Mouse (Mus musculus): ENCODE measurements at regions not wholly inside any gene's neighbourhood (a gene's known extent, or its start where the extent isn't known, plus 50 kb on each side); places are given as distances from the start of the nearest gene placed in this dataset.
A peak's percentile ranks its signal among the peaks of the same experiment; 100 is the strongest.

DNA sequence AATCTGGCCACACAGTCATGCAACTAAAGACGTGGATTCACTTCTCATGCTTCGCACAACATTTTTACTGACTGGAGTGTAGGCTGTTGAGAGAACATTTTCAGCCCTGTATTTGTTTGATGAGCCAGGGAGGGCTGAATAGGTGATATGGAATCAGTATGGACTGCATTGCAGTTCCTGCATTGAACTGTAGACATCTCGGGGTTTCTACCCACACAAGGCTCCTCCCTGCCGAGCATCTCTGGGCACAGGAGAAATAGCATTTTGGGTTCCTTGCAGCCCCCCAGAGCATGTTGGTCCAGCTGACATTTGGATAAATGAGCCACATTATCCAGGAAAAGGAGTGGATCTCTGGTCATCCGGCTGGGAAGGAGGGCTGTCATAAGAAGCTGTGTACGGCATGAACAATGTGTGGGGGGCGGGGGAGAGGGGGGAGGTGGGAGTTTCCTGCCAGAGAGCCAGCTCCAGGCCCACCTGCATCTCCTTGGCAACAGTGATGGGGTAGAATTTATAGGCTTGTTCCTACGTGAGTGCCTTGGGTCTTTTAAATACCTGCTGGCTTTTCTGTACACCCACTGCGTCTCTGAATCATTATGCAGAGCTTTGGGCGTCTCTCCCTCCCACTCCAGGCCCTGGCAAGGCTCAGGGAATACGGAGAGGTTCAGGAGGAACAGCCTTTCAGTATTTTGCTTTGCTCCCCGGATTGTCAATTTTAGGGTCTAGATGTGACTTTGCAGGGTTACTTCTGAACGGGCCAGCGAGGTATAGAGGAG lies 280.9 kb upstream of the Gm10131 start:
- 32% methylated on average over 14 of the region's 14 CpGs for WGBS

DNA sequence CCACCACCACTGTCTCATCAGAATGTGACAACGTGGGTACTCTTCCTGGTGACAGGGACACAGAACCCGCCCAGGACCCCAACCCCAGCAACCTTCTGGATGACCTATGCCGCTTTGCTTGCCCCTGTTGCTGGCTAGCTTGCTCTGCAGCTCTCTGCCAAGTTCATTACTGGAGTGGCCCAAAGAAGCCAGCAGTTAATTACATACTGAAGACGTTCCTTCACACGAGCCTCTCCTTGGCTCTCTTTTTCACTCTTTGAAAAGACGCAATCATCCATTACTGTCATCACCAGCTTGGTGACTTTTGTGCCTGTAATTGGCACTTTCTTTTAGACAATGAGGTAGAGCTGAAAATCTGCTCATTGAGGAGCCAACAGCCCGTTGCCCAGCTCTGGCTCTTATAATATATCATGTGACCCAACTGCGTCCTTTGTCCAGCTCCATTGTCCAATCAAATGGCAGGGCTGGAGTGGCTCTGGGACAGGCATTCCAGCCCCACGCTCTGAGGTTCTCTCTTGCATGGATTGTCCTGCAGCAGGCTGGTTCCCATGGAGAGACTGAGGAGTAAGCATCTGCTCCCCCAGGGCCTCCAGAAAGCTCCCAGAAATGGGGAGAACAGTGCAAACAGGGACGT lies 274.4 kb upstream of the Gm10131 start:
- Histone ChIP-seq H3K9me3 (replicated peaks) (no peaks in the 10 kb centered on the region), H3K27me3 (replicated peaks) (0 out of 2 replicates have a peak, but pooled peaks cover 3% of the 10 kb centered on the region), H3K4me3 (replicated peaks) (no peak overlapping the region), H3K9ac (replicated peaks) (no peak overlapping the region), H3K27ac (replicated peaks) (no peak overlapping the region), H3K36me3 (no peaks in the 10 kb centered on the region), H3K4me2 (no peak overlapping the region), H3K4me1 (peaks cover 10% of the 10 kb centered on the region)
- 32% methylated on average over 10 of the region's 10 CpGs for WGBS
- ATAC-seq (ENCODE audit: low FRiP score), result peak; percentile 80

More for the DNA sequence above, 280.9 kb upstream of the Gm10131 start:
- Histone ChIP-seq H3K36me3 (no peaks in the 10 kb centered on the region), H3K9me3 (replicated peaks) (no peaks in the 10 kb centered on the region), H3K4me2 (peak overlapping the region; percentile 20), H3K27me3 (replicated peaks) (no peaks in the 10 kb centered on the region), H3K9ac (replicated peaks) (no peak overlapping the region), H3K27ac (replicated peaks) (peak overlapping the region; percentile 71), H3K4me1 (peaks cover 29% of the 10 kb centered on the region), H3K4me3 (replicated peaks) (no peak overlapping the region)
- ATAC-seq (ENCODE audit: low FRiP score), result peak; percentile 77

DNA sequence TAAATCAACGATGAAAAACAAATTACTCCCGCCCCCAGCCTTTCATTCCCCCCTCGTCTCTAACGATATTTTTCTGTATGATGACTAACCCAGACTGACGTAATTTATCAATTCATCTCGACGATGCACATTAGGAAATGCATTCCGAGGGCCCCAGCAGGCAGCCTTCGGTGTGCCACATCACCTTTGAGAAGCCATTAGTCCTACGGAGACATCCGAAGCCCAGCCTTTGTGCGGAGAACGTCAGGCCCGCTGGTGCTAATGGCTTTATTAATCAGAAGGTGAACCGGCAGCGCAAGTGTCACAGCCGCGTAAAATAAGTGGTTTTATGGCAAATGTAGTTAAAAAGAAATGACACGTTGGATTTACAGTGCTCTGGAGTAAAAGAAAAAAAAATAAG lies 269.1 kb upstream of the Gm10131 start:
- H3K9ac ChIP-seq (replicated peaks), result no peak overlapping the region
- H3K27me3 ChIP-seq (replicated peaks), result 0 out of 2 replicates have a peak, but pooled peaks cover 3% of the 10 kb centered on the region
- peaks cover 16% of the 10 kb centered on the region for H3K4me1 ChIP-seq
- peak overlapping the region; percentile 29 for H3K4me2 ChIP-seq
- no peaks in the 10 kb centered on the region for H3K36me3 ChIP-seq
- no peak for ATAC-seq (ENCODE audit: low FRiP score)
- H3K27ac ChIP-seq (replicated peaks), result no peak overlapping the region
- no peaks in the 10 kb centered on the region for H3K9me3 ChIP-seq (replicated peaks)
- no peak overlapping the region for H3K4me3 ChIP-seq (replicated peaks)
- WGBS, result 34% methylated on average over 19 of the region's 19 CpGs

DNA sequence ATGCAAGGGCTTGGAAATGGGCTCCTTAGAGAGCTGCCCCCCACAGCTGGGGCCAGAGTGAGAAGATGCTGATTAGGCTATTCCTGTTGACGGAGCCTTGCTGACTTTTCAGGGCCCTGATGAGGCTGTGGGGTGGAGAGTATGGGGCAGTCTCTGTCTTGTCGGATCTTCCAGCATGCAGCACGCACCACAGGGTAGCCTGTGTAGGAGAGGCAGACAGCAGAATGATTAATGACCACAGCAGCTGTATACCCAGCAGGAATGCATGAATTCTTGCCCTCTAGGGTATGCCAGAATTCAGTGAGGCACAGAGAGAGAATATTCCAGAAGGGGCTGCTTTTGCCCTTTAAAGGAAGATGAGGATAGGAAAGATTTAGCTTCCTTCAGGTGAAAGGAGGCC lies 265.6 kb upstream of the Gm10131 start:
- WGBS, result 8% methylated on average over 3 of the region's 3 CpGs
- peak; percentile 60; the same call in 1 of the 2 replicates for ATAC-seq (ENCODE audit: low FRiP score)
- H3K4me3 ChIP-seq (replicated peaks), result no peak overlapping the region
- no peaks in the 10 kb centered on the region for H3K9me3 ChIP-seq (replicated peaks)
- H3K9ac ChIP-seq (replicated peaks), result no peak overlapping the region
- H3K36me3 ChIP-seq, result no peaks in the 10 kb centered on the region
- no peaks in the 10 kb centered on the region for H3K27me3 ChIP-seq (replicated peaks)
- peaks cover 25% of the 10 kb centered on the region for H3K4me1 ChIP-seq
- H3K4me2 ChIP-seq, result no peak overlapping the region
- H3K27ac ChIP-seq (replicated peaks), result no peak overlapping the region

DNA sequence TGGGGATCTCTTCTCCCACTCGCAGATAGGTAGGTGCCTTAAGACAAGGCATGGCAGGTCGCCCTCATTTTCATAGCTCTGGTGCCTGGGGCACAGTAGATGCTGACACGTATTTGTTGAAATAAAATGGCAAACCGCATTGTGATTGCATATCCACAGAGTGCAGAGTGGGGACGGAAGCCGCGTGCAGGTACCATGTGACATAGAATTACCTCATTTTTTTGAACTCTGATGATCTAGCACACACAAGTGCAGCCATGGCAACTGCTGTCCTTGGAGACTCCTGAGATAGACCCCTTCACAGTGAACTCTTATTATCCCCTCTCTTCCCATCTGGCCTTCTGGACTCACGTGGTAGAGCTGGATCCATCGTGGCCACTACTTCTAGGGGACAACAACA lies 262.7 kb upstream of the Gm10131 start:
- WGBS, result 81% methylated on average over 9 of the region's 9 CpGs
- no peaks in the 10 kb centered on the region for H3K36me3 ChIP-seq
- H3K27ac ChIP-seq (replicated peaks), result no peak overlapping the region
- H3K27me3 ChIP-seq (replicated peaks), result no peaks in the 10 kb centered on the region
- no peak overlapping the region for H3K4me2 ChIP-seq
- H3K4me1 ChIP-seq, result peaks cover 33% of the 10 kb centered on the region
- ATAC-seq (ENCODE audit: low FRiP score), result no peak
- H3K4me3 ChIP-seq (replicated peaks), result no peak overlapping the region
- H3K9ac ChIP-seq (replicated peaks), result no peak overlapping the region
- H3K9me3 ChIP-seq (replicated peaks), result no peaks in the 10 kb centered on the region

DNA sequence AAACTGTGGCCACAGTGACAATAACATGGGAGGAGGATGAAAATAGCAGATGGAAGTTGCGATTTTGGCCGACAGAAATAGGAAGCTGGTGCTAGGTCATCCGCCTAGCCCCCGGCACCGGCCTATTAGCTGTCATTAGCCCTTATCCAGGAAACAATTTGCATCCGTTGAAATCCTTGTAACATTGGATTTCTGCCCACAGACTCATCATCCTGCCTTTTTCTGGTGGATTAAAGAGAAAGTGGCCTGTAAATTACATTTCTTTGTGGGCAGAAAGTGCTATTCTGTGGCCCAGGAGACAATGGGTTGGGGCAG lies 261.1 kb upstream of the Gm10131 start:
- WGBS, result 28% methylated on average over 6 of the region's 6 CpGs

DNA sequence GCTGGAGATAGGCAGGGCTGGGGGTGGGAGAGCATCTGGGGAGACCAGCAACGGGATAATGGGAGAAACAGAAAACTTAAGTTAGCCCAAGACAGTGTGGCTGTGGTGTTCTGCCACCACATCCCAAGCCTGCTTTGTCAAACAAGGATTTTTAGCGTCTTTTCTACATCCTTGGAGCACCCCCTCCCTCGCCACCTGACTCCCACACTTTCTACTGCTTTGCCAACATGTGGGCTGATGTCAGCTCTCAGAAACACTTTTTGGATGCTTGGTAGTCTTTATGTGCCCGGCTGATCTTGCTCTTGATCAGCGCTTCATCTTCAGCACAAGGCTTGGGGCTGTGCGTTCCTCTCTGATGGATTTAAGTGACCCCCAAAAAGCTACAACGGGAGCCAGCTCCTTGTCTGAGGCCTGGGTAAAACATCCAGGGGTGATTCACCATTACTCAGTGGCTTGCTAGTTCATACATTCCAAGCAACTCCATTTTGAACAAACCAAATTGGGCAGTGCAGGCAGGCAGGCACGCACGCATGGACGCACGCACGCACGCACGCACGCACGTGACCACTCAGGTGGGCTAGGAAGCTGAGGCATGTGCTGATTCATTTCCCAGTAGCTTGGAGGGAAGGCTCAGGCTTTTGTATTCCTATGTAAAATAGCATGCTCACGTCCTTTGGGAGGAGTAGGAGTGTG lies 260.6 kb upstream of the Gm10131 start:
- no peaks in the 10 kb centered on the region for H3K27me3 ChIP-seq (replicated peaks)
- no peak overlapping the region for H3K9ac ChIP-seq (replicated peaks)
- WGBS, result 69% methylated on average over 17 of the region's 17 CpGs
- no peak overlapping the region for H3K4me3 ChIP-seq (replicated peaks)
- peaks cover 27% of the 10 kb centered on the region for H3K4me1 ChIP-seq
- H3K9me3 ChIP-seq (replicated peaks), result no peaks in the 10 kb centered on the region
- no peak overlapping the region for H3K4me2 ChIP-seq
- 0 out of 2 replicates have a peak overlapping the region, but pooled peaks have one; percentile 45 for H3K27ac ChIP-seq (replicated peaks)
- 0 out of 2 replicates have a peak, but pooled peaks have one; percentile 15 for ATAC-seq (ENCODE audit: low FRiP score)
- H3K36me3 ChIP-seq, result no peaks in the 10 kb centered on the region

More for the DNA sequence above, 261.1 kb upstream of the Gm10131 start:
- Histone ChIP-seq H3K4me3 (replicated peaks) (no peak overlapping the region), H3K4me2 (no peak overlapping the region), H3K27ac (replicated peaks) (no peak overlapping the region), H3K27me3 (replicated peaks) (no peaks in the 10 kb centered on the region), H3K9me3 (replicated peaks) (no peaks in the 10 kb centered on the region), H3K36me3 (no peaks in the 10 kb centered on the region), H3K4me1 (peaks cover 32% of the 10 kb centered on the region), H3K9ac (replicated peaks) (no peak overlapping the region)
- no peak for ATAC-seq (ENCODE audit: low FRiP score)

DNA sequence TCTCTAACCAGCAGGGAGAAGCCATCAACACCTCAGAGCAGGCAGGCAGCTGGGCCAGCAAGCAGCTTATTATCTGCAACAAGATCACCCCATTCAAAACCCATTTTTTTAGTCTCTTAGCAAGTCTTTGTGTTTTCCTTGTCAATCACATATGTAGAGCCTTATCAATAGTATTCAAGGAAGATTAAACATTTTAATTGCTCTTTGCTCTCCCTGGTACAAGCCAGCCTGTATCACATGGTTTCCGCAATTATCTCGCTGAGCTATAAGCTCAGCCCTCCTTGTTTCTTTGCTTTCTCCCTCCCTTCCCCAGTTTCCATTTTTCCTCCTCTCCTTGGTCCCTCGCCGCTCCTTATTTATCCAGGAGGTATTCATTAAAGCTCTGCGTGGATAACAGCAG lies 259.9 kb upstream of the Gm10131 start:
- 53% methylated on average over 5 of the region's 5 CpGs for WGBS
- H3K27ac ChIP-seq (replicated peaks), result 0 out of 2 replicates have a peak overlapping the region, but pooled peaks have one; percentile 45

DNA sequence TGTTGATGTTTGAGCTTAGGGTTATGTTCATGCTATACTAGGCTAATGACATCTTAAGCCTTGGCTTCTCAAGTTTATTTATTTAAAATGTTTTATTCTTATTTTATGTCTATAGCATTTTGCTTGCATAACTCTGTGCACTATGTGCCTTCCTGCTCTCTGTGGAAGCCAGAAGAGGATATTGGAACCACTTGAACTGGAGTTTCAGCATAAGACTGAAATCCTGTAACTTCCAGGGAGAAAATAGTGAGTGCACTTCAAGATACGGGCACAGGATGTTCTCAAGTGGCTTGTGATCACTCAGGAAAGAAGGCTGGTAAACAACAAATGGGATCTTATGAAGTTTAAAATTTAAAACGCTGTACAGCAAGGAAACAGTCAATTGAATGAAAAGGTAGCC lies 257.0 kb upstream of the Gm10131 start:
- H3K4me3 ChIP-seq (replicated peaks), result no peak overlapping the region
- no peak overlapping the region for H3K9ac ChIP-seq (replicated peaks)
- no peak for ATAC-seq (ENCODE audit: low FRiP score)
- peaks cover 35% of the 10 kb centered on the region for H3K4me1 ChIP-seq
- no peak overlapping the region for H3K4me2 ChIP-seq
- H3K36me3 ChIP-seq, result no peaks in the 10 kb centered on the region
- 84% methylated on average over 2 of the region's 2 CpGs for WGBS
- no peaks in the 10 kb centered on the region for H3K27me3 ChIP-seq (replicated peaks)
- no peaks in the 10 kb centered on the region for H3K9me3 ChIP-seq (replicated peaks)
- no peak overlapping the region for H3K27ac ChIP-seq (replicated peaks)

More for the DNA sequence above, 259.9 kb upstream of the Gm10131 start:
- no peaks in the 10 kb centered on the region for H3K27me3 ChIP-seq (replicated peaks)
- H3K4me1 ChIP-seq, result peaks cover 24% of the 10 kb centered on the region
- 0 out of 2 replicates have a peak overlapping the region, but pooled peaks have one; percentile 5 for H3K9ac ChIP-seq (replicated peaks)
- no peaks in the 10 kb centered on the region for H3K36me3 ChIP-seq
- H3K4me3 ChIP-seq (replicated peaks), result no peak overlapping the region
- H3K4me2 ChIP-seq, result no peak overlapping the region
- peak; percentile 49; the same call in 1 of the 2 replicates for ATAC-seq (ENCODE audit: low FRiP score)
- no peaks in the 10 kb centered on the region for H3K9me3 ChIP-seq (replicated peaks)

DNA sequence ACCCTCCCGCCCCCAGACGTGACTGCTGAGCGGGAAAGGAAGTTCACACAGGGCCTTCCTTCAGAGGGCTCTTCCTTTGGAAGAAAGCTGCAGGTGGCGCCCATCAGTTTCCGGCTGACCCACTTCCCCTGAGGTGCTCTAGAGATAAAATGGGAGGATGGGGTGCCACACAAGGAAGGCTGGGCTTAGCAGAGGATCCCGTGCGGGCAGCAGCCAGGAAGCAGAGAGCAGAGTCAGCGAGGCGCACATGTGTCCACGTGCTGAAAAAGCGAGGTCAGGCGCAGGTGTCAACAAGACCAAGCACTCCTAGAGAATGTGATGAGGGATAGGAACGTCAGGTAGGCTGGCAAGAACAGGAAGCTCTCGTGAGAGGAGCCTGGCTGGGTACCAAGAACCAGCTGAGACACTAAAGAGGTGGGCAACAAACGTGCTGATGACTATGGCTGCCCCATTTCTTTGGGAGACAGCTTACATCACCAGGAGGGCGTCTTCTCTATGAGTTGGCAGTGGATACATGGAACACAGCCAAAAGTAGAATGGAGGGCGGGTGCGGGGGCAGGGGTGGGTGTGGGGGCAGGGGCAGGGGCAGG lies 253.0 kb upstream of the Gm10131 start:
- Histone ChIP-seq H3K4me1 (peaks cover 19% of the 10 kb centered on the region), H3K27me3 (replicated peaks) (no peaks in the 10 kb centered on the region), H3K9ac (replicated peaks) (no peak overlapping the region), H3K4me3 (replicated peaks) (no peak overlapping the region), H3K4me2 (no peak overlapping the region), H3K9me3 (replicated peaks) (no peaks in the 10 kb centered on the region), H3K27ac (replicated peaks) (no peak overlapping the region), H3K36me3 (no peaks in the 10 kb centered on the region)
- 40% methylated on average over 18 of the region's 18 CpGs for WGBS
- ATAC-seq (ENCODE audit: low FRiP score), result peak; percentile 32; the same call in 1 of the 2 replicates

DNA sequence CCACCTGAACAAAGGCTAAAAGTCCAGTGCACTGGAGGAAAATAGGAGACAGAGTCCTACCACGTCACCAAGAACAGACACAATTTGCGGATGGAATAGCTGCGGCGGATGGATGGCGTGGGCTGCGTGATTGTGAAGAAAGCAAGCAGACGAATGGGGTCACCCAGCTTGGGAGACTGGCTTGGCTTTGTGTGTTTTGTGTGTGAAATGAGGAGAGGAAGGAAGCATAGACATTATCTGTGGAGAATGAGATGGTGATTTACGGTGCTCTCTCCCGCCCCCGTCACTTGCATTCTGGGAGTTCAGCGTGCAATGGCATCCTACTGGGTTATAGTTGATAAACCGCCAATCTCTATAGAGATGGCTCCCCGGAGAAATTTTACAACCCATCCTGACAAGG lies 252.1 kb upstream of the Gm10131 start:
- peak overlapping the region; percentile 52 for H3K4me2 ChIP-seq
- peak overlapping the region; percentile 24; the same call in 1 of the 2 replicates for H3K9ac ChIP-seq (replicated peaks)
- peak overlapping the region; percentile 75 for H3K27ac ChIP-seq (replicated peaks)
- H3K27me3 ChIP-seq (replicated peaks), result no peaks in the 10 kb centered on the region
- H3K36me3 ChIP-seq, result no peaks in the 10 kb centered on the region
- H3K4me1 ChIP-seq, result peaks cover 21% of the 10 kb centered on the region
- H3K4me3 ChIP-seq (replicated peaks), result peak overlapping the region; percentile 21
- WGBS, result 18% methylated on average over 13 of the region's 13 CpGs
- no peaks in the 10 kb centered on the region for H3K9me3 ChIP-seq (replicated peaks)
- peak; percentile 37; the same call in 1 of the 2 replicates for ATAC-seq (ENCODE audit: low FRiP score)
